Mouse (Mus musculus) liver, embryonic 14.5 days (tissue): ENCODE data around the gene Gpx3. TPM values are rescaled to one million over a fixed set of nuclear protein-coding genes. Genes with fewer than 3 reads are reported as not detected.

Experiments used
- ATAC-seq: fragments of 200-750 bp; cut with Nextera tagmentation; 2 replicates; pipeline ENCODE4 v1.8.0; 2017; ENCODE audit warnings: moderate number of reproducible peaks, mild to moderate bottlenecking, moderate library complexity; ENCODE audit not compliant: insufficient read depth
- DNase-seq, 3 experiments: peaks; one replicate each; pipeline ENCODE4 v3.0.0-alpha.2; 2012 to 2013; ENCODE audit warnings: low read depth in 3 of 3, low spot score in 3 of 3
- H3K27ac ChIP-seq: fragments of 300-500 bp; sonication (generic); 2 replicates; pipeline ENCODE4 v1.5.1; 2014; ENCODE audit warnings: moderate library complexity, mild to moderate bottlenecking, control low read depth, inconsistent platforms
- H3K27me3 ChIP-seq: fragments of 300-500 bp; sonication (generic); 2 replicates; pipeline ENCODE4 v1.6.1; 2014; ENCODE audit warnings: mild to moderate bottlenecking, low read length, moderate library complexity; ENCODE audit not compliant: control insufficient read depth, insufficient read depth
- H3K36me3 ChIP-seq: fragments of 300-500 bp; sonication (generic); replicated peaks from 2 replicates; pipeline ENCODE4 v1.6.1; 2014; ENCODE audit warnings: low read depth; ENCODE audit not compliant: control insufficient read depth, insufficient read depth
- H3K4me1 ChIP-seq, 2 experiments: fragments of 200-500 bp in 1 of 2; fragments of 300-500 bp in 1 of 2; sonication (generic) in 1 of 2; replicated peaks; 2 replicates each; pipeline ENCODE4 v1.6.1; 2012 to 2014; ENCODE audit warnings: antibody characterized with exemption in 1 of 2, inconsistent platforms in 1 of 2, low read length in 1 of 2; ENCODE audit not compliant: control insufficient read depth in 2 of 2, insufficient read depth in 2 of 2
- H3K4me2 ChIP-seq: fragments of 300-500 bp; sonication (generic); 2 replicates; pipeline ENCODE4 v1.6.1; 2014; ENCODE audit warnings: low read depth, mild to moderate bottlenecking, control low read depth, moderate library complexity
- H3K4me3 ChIP-seq, 2 experiments: fragments of 200-500 bp in 1 of 2; fragments of 300-500 bp in 1 of 2; sonication (generic) in 1 of 2; 2 replicates each; pipeline ENCODE4 v1.5.1; 2012 to 2014; ENCODE audit warnings: low read depth in 2 of 2, low read length in 2 of 2, mild to moderate bottlenecking in 2 of 2, control low read depth in 1 of 2, inconsistent platforms in 1 of 2, moderate library complexity in 1 of 2; ENCODE audit not compliant: insufficient read depth in 1 of 2
- H3K9ac ChIP-seq: fragments of 300-500 bp; sonication (generic); replicated peaks from 2 replicates; pipeline ENCODE4 v1.6.1; 2014; ENCODE audit warnings: mild to moderate bottlenecking, control low read depth, moderate library complexity
- H3K9me3 ChIP-seq: fragments of 300-500 bp; sonication (generic); 2 replicates; pipeline ENCODE4 v1.6.1; 2016; ENCODE audit warnings: low read length, mixed read lengths; ENCODE audit not compliant: control insufficient read depth
- CTCF ChIP-seq: IDR thresholded peaks from 2 replicates; pipeline ENCODE4 v1.5.1; 2016; ENCODE audit warnings: antibody characterized with exemption, low read depth, control low read depth
- EP300 ChIP-seq: IDR thresholded peaks from 2 replicates; pipeline ENCODE4 v1.6.1; 2016; ENCODE audit warnings: antibody characterized with exemption, low read depth
- WGBS: fragments of 180-500 bp; shearing (Covaris S2); extraction: QIAGEN DNeasy Blood & Tissue Kit; methylation state at CpG from one replicate; pipeline ENCODE4 v1.1.7; 2014; ENCODE audit not compliant: insufficient replicate concordance; 5-methylcytosine and 5-hydroxymethylcytosine counted together
- polyA plus RNA-seq, 2 experiments: library from polyadenylated mRNA; depleted of rRNA in 1 of 2; stranded (reverse) in 1 of 2; unstranded in 1 of 2; fragments of >200 nt; fragmentation: Nextera tagmentation in 1 of 2; extraction: Ambion mirVana in 1 of 2; gene quantifications; 2 replicates each; pipeline versions ENCODE4 v1.2.1 to v1.2.3; 2012 to 2014

The Gpx3 gene
- polyA plus RNA-seq, 2 experiments: 8.3 to 27.0 TPM

DNA sequence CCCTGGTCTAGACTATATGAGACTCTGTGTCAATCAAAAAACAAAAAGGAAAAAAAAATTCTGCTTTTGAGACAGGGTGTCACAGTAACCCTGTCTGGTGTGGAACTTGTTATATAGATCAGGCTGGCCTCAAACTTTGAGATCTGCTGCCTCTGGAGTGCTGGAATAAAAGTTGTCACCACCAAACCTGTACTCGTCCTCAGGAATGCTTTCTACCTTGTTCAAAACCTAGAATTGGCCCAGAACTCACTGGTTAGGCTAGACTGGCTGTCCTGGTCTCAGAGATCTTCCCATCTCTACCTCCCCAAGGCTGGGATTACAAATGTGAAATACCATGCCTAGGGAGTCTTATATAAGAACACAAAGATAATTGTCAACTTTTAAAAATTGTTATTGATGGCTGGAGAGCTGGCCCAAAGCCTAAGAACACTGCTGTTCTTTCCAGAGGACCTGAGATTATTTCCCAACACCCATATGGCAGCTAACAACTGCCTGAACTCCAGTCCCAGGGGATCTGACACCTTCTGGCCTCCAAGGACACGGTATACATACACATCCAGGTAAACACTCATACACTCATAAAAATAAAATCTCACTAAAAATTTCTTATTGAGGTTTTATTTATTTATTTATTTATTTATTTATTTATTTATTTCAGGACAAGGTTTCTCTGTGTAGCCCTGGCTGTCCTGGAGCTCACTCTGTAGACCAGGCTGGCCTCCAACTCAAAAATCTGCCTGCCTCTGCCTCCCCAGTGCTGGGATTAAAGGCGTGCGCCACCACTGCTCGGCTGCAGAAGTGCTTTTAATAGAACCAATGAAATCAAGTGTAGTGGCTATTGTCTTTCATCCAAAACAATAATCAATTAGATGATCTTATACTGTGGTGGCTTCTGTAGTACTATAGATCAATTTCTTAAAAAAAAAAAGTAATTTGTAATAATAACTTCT, 40.5 kb upstream of the Gpx3 start:
- DNase-seq: no peak
- TF ChIP-seq EP300: no peak
- ATAC-seq: no peak
- Histone ChIP-seq H3K27me3 (no peaks in the 10 kb centered on the region), H3K9me3 (no peaks in the 10 kb centered on the region), H3K4me2 (peak overlapping the region; percentile 97), H3K4me3 (peak overlapping the region; percentile 80 to 88; a peak in 2 of 4 replicates), H3K27ac (peak overlapping the region; percentile 98), H3K4me1 (peaks cover 7 to 24% of the 10 kb centered on the region in 2 experiments), H3K36me3 (no peaks in the 10 kb centered on the region), H3K9ac (peak overlapping the region; percentile 80)
- 83% methylated on average over 5 of the region's 5 CpGs for WGBS

DNA sequence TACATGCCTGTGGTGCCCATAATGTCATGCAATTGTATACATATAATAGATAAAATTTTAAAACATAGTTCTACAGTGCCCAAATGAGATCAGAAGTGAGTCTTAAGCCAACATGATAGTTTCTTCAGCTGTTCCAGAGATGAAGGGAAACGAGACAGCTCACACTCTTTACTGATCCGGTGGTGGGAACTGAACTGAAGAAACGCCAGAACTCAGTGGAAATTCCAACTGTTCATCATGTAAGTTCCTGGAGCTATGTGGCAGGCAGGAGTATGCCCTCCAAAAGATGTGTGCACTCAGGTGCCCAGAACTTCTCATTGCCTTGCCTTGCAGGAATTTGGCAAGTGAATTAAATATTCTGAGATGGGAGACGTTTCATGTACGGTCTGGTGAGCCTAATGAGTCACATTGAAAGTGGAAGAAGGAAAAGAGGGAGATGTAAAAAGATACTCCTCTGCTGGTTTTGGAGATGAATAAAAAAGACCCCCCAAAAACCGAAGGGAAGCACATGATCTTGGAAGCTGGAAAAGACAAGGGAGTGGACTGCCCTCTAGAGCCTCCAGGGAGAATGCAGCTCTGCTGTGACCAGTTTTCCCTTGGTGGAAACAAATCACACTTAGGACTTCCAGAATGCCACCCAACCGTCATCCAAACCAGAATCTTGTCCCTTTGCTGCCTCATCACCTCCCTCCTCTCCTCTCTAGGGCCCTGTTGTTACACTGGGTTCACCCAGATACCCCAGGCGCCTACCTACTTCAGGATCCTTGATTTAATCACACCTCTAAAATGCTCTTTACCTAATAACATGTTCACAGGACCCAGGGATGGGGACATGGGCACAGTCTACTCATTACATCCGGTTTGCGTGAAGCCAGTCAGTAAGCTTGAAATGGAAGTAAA, 39.4 kb upstream of the Gpx3 start:
- DNase-seq: no peak
- 39% methylated on average over 10 of the region's 10 CpGs for WGBS
- no peak overlapping the region for H3K9ac ChIP-seq
- H3K27ac ChIP-seq: no peak overlapping the region
- H3K27me3 ChIP-seq: no peaks in the 10 kb centered on the region
- no peak for ATAC-seq
- no peaks in the 10 kb centered on the region for H3K9me3 ChIP-seq
- no peak overlapping the region for H3K4me3 ChIP-seq
- peaks cover 12 to 28% of the 10 kb centered on the region in 2 experiments for H3K4me1 ChIP-seq
- TF ChIP-seq EP300 (no peak), CTCF (peak; percentile 74)
- no peak overlapping the region for H3K4me2 ChIP-seq
- H3K36me3 ChIP-seq: no peaks in the 10 kb centered on the region

DNA sequence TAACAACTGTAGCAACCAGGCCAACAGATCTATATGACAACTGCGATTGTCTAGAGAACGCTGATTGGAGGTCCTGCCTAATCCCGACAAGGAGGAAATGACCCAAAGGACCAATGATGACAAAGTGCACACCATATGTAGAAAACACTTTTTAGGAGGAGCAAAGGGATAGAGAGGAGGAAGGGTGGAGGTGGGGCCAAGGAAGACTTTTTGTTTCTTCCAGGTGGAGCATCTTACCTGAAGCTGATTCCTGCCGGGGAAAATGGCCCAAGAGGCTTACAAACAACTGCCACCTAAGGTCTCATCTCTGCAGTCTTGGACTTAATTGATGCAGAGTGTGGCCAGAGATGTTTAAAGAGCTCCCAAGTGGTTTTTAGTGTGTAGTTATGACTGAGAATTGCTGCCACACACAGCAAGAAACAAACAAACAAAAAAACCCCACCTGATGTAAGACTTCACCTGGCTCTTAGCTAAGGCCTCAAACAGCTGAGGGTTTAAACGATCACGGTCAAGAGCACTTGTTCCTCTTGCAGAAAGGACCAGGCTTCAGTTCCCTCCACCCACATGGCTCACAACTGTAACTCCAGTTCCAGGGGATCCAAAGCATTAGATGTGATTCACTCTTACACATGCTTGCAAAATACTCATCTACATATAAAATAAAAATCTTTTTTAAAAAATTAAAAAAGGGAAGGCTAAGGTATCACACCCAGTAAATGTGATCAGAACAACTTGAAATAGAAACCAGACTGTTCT, 36.7 kb upstream of the Gpx3 start:
- peaks cover 16 to 37% of the 10 kb centered on the region in 2 experiments for H3K4me1 ChIP-seq

DNA sequence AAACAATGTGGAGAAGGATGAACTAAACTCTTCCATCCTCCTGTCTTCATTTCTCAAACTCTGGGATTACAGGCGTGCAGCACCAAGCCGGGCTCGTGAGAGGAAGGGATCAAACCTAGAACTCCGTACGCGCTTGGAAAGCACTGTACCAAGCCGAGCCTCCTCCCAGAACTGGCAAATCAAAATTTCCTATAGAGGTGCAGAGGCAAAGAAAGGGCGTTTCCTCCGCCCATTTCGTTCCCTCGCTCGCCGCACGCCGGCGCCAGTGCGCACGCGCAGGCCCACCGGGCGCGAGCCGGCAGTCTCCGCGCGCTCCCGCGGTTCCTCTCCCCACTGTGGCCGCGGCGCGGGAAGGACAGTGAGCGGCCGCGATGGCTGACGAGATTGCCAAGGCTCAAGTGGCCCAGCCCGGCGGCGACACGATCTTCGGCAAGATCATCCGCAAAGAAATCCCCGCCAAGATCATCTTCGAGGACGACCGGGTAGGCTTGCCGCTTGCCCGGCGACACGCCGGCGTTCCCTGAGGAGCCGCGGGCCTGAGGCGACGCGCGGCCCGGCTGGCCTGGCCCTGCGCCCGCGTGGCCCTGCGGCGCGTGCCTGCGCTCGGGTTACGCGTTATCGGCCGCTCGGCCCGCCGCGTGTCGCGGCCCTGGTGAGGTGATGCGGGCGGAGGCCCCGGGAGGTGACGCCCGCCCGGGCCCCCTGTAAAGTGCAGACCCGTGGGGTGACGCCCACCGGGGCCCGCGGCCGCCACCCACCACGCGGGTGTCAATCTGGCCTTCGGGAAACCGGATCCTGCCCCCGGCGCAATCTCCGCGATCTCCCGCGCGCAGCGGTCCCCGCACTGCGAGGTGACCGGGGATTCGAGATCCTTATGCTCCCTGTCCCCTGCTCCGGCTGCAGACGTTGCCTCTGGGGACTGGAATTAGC, 35.9 kb upstream of the Gpx3 start, which contains the start of gene Hint1:
TSS of gene Hint1 (plus strand) at position 265 of the 930 bp plus-strand sequence.
- Histone ChIP-seq H3K4me3 (peak within 1 kb of the TSS; percentile 78 to 86), H3K4me1 (peaks cover 12 to 34% of the 10 kb centered on the region in 2 experiments), H3K27ac (peak within 1 kb of the TSS; percentile 71), H3K27me3 (no peaks in the 10 kb centered on the region), H3K36me3 (peaks cover 16% of the 10 kb centered on the region), H3K4me2 (peak within 1 kb of the TSS; percentile 81), H3K9me3 (no peaks in the 10 kb centered on the region), H3K9ac (peak within 1 kb of the TSS; percentile 88)
- peak; percentile 84 for ATAC-seq
- WGBS: under 1% methylated on average over 107 of the region's 107 CpGs
- TF ChIP-seq EP300 (0 out of 2 replicates have a peak, but pooled peaks have one; percentile 15), CTCF (0 out of 2 replicates have a peak, but pooled peaks have one; percentile 28)
- peak; percentile 73 to 77 (median 73) for DNase-seq

More for the DNA sequence above, 36.7 kb upstream of the Gpx3 start:
- 57% methylated on average over 6 of the region's 6 CpGs for WGBS
- Histone ChIP-seq H3K9ac (no peak overlapping the region), H3K9me3 (no peaks in the 10 kb centered on the region), H3K4me3 (peak overlapping the region; percentile 78 to 86), H3K27me3 (no peaks in the 10 kb centered on the region), H3K36me3 (peaks cover 9% of the 10 kb centered on the region), H3K4me2 (peak overlapping the region; percentile 81), H3K27ac (no peak overlapping the region)
- no peak for DNase-seq
- TF ChIP-seq EP300 (no peak), CTCF (no peak)
- no peak for ATAC-seq
